Mouse (Mus musculus) liver, postnatal 0 days (tissue): ENCODE data around the gene Paxx.

Experiments
- CTCF ChIP-seq: sonication (generic); IDR thresholded peaks from 2 replicates; pipeline ENCODE4 v1.5.1; 2016; ENCODE audit warnings: antibody characterized with exemption, low read depth
- EP300 ChIP-seq: IDR thresholded peaks from 2 replicates; pipeline ENCODE4 v1.6.1; 2016; ENCODE audit warnings: antibody characterized with exemption, low read depth, mild to moderate bottlenecking

DNA sequence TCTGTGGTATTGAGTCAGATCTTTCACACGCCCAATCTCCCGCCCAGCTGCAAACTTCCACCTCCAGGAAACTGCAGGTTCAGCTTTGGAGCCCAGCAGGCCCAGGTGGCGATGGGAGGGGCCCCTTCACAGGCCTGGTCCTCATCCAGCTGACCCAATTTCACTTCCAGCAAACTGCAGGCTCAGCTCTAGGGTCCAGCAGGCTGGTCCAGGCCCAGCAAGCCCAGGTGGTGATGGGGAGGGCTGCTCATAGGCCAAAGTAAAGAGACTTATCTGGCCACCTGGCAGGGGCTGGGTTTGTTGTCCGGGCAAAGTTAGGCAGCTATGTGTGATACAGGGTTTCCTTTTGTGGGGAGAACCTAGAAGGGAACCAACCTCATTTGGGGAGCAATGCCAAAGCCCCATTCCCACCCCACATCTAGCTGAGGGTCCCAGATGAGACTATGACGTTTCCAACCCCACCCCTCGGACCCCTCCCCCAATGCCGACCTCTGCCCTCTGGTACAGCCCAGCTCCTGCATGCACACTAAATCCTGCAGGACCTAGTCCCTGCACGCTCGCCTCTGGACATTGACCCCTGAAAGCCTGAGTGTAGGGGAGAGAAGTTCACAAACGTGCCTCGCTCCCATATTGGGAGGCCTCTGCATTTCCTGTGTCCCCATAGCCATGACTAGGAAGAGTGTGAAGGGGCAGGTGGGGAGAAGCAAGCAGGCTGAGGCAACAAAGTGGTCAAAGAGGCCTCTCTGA is 24.2 kb upstream of the Paxx start:
- TF ChIP-seq CTCF, result no peak
- no peak for TF ChIP-seq EP300
